Mouse (Mus musculus) intestine, embryonic 16.5 days (tissue): ENCODE results near the gene Smok2a. TPM values are rescaled to one million over a fixed set of nuclear protein-coding genes. Genes with fewer than 3 reads are reported as not detected.
"Not testable (repeated sequence)": the region's sequence is repeated elsewhere in the genome, so short reads cannot be mapped to it uniquely, and the experiment has no call there.

Experiments
- ATAC-seq: fragments of 200-750 bp; cut with Nextera tagmentation; 2 replicates; pipeline ENCODE4 v1.8.0; 2017; ENCODE audit warnings: moderate TSS enrichment, moderate library complexity
- H3K27ac ChIP-seq: fragments of 300-500 bp; sonication (generic); 2 replicates; pipeline ENCODE4 v1.5.1; 2014; ENCODE audit warnings: mild to moderate bottlenecking, low read length
- H3K27me3 ChIP-seq: fragments of 300-500 bp; sonication (generic); replicated peaks from 2 replicates; pipeline ENCODE4 v1.6.1; 2014; ENCODE audit warnings: low read length, control low read depth, mixed read lengths; ENCODE audit not compliant: control insufficient read depth, insufficient read depth
- H3K36me3 ChIP-seq: fragments of 300-500 bp; sonication (generic); 2 replicates; pipeline ENCODE4 v1.6.1; 2014; ENCODE audit warnings: low read length, control low read depth; ENCODE audit not compliant: control insufficient read depth, insufficient read depth
- H3K4me1 ChIP-seq: fragments of 300-500 bp; sonication (generic); 2 replicates; pipeline ENCODE4 v1.6.1; 2014; ENCODE audit warnings: low read length, control low read depth, mixed read lengths; ENCODE audit not compliant: control insufficient read depth, insufficient read depth
- H3K4me2 ChIP-seq: fragments of 300-500 bp; sonication (generic); 2 replicates; pipeline ENCODE4 v1.6.1; 2014; ENCODE audit warnings: low read depth, low read length, control low read depth
- H3K4me3 ChIP-seq: fragments of 300-500 bp; sonication (generic); 2 replicates; pipeline ENCODE4 v1.5.1; 2014; ENCODE audit warnings: mild to moderate bottlenecking, low read length
- H3K9ac ChIP-seq: fragments of 300-500 bp; sonication (generic); 2 replicates; pipeline ENCODE4 v1.6.1; 2014; ENCODE audit warnings: low read depth, low read length
- H3K9me3 ChIP-seq: fragments of 300-500 bp; sonication (generic); 2 replicates; pipeline ENCODE4 v1.6.1; 2016; ENCODE audit warnings: low read length, control low read depth; ENCODE audit not compliant: control insufficient read depth
- WGBS: fragments of 180-500 bp; shearing (Covaris S2); extraction: QIAGEN DNeasy Blood & Tissue Kit; methylation state at CpG from one replicate; pipeline ENCODE4 v1.1.7; 2014; 5-methylcytosine and 5-hydroxymethylcytosine counted together
- polyA plus RNA-seq: library from polyadenylated mRNA; unstranded; fragments of >200 nt; fragmentation: Nextera tagmentation; extraction: Ambion mirVana; gene quantifications from 2 replicates; pipeline ENCODE4 v1.2.1, GENCODE M21; 2015

Gene Smok2a
- polyA plus RNA-seq, 1 experiment from 2014 or later, result not detected

DNA sequence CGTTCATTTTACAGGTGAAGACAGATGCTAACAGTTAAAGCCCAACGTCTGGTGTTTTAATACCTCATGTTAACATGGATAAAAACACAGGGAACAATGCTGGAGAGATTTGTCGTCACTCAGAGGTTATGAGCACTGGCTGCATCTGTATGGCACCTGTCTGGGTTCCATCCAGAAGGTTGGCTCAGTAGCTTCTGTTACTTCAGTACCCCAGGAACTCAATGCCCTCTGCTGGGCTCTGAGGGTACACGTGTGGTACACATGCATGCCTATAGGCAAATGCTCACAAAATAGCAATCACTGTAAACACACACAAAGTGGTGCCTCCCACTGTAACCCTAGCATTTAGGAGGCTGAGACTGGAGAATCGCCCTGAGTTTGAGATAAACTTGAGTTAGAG lies 33.8 kb downstream of the Smok2a start:
- WGBS, result 73% methylated on average over 1 of the region's 5 CpGs
- ATAC-seq, result not testable (repeated sequence)

More for the DNA sequence above, 33.8 kb downstream of the Smok2a start:
- H3K4me1 ChIP-seq, H3K27ac ChIP-seq, H3K4me2 ChIP-seq, H3K4me3 ChIP-seq, H3K36me3 ChIP-seq, H3K27me3 ChIP-seq, H3K9ac ChIP-seq, H3K9me3 ChIP-seq: not testable (repeated sequence)

Other genes with a start within 250 kb of the Smok2a start
- gene Wtap, start 227.0 kb upstream of the Smok2a start, polyA plus RNA-seq, result 86.6 and 96.8 TPM in 2 replicates
- gene Sod2, start 214.3 kb upstream of the Smok2a start, polyA plus RNA-seq, result 191 and 196 TPM in 2 replicates
- gene Gpr31b, start 168.9 kb upstream of the Smok2a start, polyA plus RNA-seq, result not detected in 2 replicates
- gene Tcp10b, start 160.1 kb upstream of the Smok2a start, polyA plus RNA-seq, result 0.16 and 0.21 TPM in 2 replicates
- not detected in 2 replicates for gene Unc93a, start 89.4 kb upstream of the Smok2a start, polyA plus RNA-seq
- gene Smok2b, start 9.1 kb downstream of the Smok2a start, polyA plus RNA-seq, result not detected in 2 replicates
- not detected in 2 replicates for gene Tcp10c, start 133.4 kb downstream of the Smok2a start, polyA plus RNA-seq